Mouse (Mus musculus): ENCODE measurements at regions not wholly inside any gene's neighbourhood (a gene's known extent, or its start where the extent isn't known, plus 50 kb on each side); places are given as distances from the start of the nearest gene placed in this dataset.

DNA sequence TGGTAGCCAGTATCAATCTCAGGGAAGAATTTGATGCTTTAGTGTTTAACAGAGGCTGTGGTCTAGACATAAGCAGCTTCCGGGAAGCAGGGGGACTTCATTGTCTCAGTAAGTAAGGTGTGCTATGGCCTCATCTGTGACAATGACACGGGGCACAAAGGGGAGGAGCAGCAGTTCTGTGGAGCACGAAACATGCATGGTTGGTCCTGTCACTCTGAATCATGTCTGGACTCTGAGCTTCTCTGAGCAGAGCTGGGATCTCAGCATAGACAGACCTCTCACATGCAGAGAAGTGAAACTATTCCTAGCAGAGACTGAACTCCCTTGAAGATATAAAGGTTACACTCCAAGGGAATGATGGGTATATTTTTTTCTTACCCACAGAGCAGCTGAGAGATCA, 136.2 kb upstream of the C9orf72 start:
- H3K27ac ChIP-seq (ENCODE audit: insufficient read depth, low read depth, low read length) = no peak overlapping the region
- no peaks in the 10 kb centered on the region for H3K4me1 ChIP-seq (ENCODE audit: control insufficient read depth, insufficient read depth, insufficient read length, low read length)
- no peaks in the 10 kb centered on the region for H3K36me3 ChIP-seq (ENCODE audit: control insufficient read depth, insufficient read depth, low read length)
- no peak overlapping the region for H3K4me3 ChIP-seq (ENCODE audit: low read depth, low read length)
- WGBS = 79% methylated on average over 3 of the region's 3 CpGs
- no peaks in the 10 kb centered on the region for H3K27me3 ChIP-seq (ENCODE audit: control insufficient read depth, insufficient read depth, low read length)
- no peak for TF ChIP-seq POLR2A (IDR thresholded peaks at IDR 0.05; ENCODE audit: low read depth, low read length)
- no peak for TF ChIP-seq CTCF (IDR thresholded peaks at IDR 0.05; ENCODE audit: extremely low read depth, insufficient read length, insufficient replicate concordance, low read depth, low read length)

DNA sequence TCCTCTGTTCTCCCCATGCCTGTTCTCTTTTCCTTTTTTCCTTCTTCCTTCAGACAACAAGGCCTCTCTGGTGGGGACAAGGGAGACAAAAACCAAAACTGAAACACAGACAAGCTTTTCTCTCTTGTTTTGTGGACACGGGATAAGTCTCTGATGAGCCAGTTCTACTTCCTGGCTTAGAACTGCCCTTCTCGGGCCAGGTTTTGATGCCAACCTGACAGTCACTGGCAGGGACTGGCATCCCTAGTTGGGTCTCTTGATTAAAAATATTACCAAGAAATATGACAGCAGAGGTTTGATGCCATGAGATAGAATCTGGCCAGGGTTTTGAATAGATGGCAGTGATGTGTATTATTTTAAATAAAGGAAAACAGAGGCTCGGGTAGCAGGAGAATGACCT, 133.4 kb upstream of the C9orf72 start:
- WGBS = 82% methylated on average over 3 of the region's 3 CpGs
- TF ChIP-seq POLR2A (IDR thresholded peaks at IDR 0.05; ENCODE audit: low read depth, low read length) = no peak
- no peak for TF ChIP-seq CTCF (IDR thresholded peaks at IDR 0.05; ENCODE audit: extremely low read depth, insufficient read length, insufficient replicate concordance, low read depth, low read length)
- no peaks in the 10 kb centered on the region for H3K4me1 ChIP-seq (ENCODE audit: control insufficient read depth, insufficient read depth, insufficient read length, low read length)

DNA sequence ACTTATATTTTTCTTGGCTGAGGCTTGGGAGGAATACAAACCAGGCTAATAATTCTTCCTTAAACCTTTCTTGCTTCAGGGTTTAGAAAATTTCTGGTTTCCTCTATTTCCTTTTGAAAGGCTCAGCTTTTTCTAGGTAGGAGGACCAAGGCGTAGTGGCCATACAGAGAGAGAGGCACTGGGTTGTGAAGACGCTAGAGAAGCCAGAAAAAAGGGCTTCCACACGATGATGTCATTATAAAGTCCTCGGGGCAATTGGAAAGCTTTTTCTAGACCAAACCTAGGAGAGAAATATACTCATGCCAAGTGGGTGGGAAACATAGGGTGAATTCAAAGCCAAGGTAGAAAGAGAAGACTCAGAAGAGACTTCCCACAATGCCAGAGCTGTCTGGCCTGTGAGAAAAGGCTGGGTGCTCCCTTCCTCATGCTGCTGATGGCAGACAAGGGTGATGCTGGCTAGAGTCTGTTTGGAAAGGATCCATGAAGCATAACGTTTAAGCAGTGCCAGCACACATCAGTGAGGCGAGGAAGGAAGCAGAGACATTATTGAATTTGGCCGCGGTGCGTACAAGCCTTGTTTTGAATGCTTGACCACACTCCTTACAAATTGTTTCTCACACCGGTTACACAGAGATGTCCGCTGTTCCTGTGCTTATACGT, 131.1 kb upstream of the C9orf72 start:
- no peaks in the 10 kb centered on the region for H3K4me1 ChIP-seq (ENCODE audit: control insufficient read depth, insufficient read depth, insufficient read length, low read length)

More for the DNA sequence above, 133.4 kb upstream of the C9orf72 start:
- Histone ChIP-seq H3K27ac (ENCODE audit: insufficient read depth, low read depth, low read length) (no peak overlapping the region), H3K36me3 (ENCODE audit: control insufficient read depth, insufficient read depth, low read length) (no peaks in the 10 kb centered on the region), H3K4me3 (ENCODE audit: low read depth, low read length) (no peak overlapping the region), H3K27me3 (ENCODE audit: control insufficient read depth, insufficient read depth, low read length) (no peaks in the 10 kb centered on the region)

DNA sequence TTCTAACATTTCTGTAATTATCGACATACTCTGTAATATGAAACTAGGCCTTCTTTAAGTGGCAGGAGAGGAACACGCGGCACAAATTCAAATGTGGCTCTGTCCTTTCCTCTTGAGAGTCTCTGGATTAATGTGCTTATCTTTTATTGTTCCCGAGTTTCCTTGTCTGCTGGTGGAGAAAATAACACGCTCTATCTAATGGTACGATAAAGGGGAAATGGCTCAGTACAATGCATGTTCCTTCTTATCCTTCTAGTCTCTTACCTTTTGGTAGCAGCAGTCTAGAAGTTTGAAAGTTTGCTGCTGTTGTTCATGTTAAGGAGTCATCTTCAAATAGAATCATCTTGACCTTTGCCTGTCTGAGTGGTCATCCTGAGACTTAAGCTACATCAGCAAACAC, 130.1 kb upstream of the C9orf72 start:
- no peaks in the 10 kb centered on the region for H3K27me3 ChIP-seq (ENCODE audit: control insufficient read depth, insufficient read depth, low read length)
- 53% methylated on average over 6 of the region's 6 CpGs for whole genome bisulfite sequencing
- H3K36me3 ChIP-seq (ENCODE audit: control insufficient read depth, insufficient read depth, low read length) = no peaks in the 10 kb centered on the region
- H3K4me3 ChIP-seq (ENCODE audit: low read depth, low read length) = no peak overlapping the region
- H3K27ac ChIP-seq (ENCODE audit: insufficient read depth, low read depth, low read length) = no peak overlapping the region
- no peaks in the 10 kb centered on the region for H3K4me1 ChIP-seq (ENCODE audit: control insufficient read depth, insufficient read depth, insufficient read length, low read length)
- TF ChIP-seq CTCF (IDR thresholded peaks at IDR 0.05; ENCODE audit: extremely low read depth, insufficient read length, insufficient replicate concordance, low read depth, low read length) (no peak), POLR2A (IDR thresholded peaks at IDR 0.05; ENCODE audit: low read depth, low read length) (no peak)

More for the DNA sequence above, 131.1 kb upstream of the C9orf72 start:
- Histone ChIP-seq H3K27me3 (ENCODE audit: control insufficient read depth, insufficient read depth, low read length) (no peaks in the 10 kb centered on the region), H3K27ac (ENCODE audit: insufficient read depth, low read depth, low read length) (no peak overlapping the region), H3K36me3 (ENCODE audit: control insufficient read depth, insufficient read depth, low read length) (no peaks in the 10 kb centered on the region), H3K4me3 (ENCODE audit: low read depth, low read length) (no peak overlapping the region)
- 88% methylated on average over 12 of the region's 12 CpGs for WGBS
- TF ChIP-seq CTCF (IDR thresholded peaks at IDR 0.05; ENCODE audit: extremely low read depth, insufficient read length, insufficient replicate concordance, low read depth, low read length) = no peak
- no peak for TF ChIP-seq POLR2A (IDR thresholded peaks at IDR 0.05; ENCODE audit: low read depth, low read length)

DNA sequence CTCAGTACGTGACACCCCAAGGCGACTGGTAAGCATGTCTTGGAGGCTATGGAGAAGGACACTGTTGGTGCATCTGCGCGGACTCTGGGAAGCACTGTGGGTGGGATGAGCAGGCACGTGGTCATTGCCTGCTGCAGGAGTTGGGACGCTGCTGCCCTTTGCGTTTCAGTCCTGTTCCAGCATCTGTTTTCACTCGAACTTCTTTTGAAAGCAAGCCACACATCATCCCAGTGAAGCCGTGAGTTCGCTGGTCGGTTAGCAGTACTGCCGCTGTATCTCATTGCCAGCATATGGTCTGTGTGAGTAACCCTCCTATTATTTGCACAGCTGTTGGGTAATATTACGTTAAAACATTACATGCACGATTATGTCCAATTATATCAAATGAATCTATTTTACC, 128.1 kb upstream of the C9orf72 start:
- WGBS = 45% methylated on average over 14 of the region's 14 CpGs
- no peaks in the 10 kb centered on the region for H3K4me1 ChIP-seq (ENCODE audit: control insufficient read depth, insufficient read depth, insufficient read length, low read length)
- H3K27me3 ChIP-seq (ENCODE audit: control insufficient read depth, insufficient read depth, low read length) = no peaks in the 10 kb centered on the region
- TF ChIP-seq POLR2A (IDR thresholded peaks at IDR 0.05; ENCODE audit: low read depth, low read length) = no peak
- no peak for TF ChIP-seq CTCF (IDR thresholded peaks at IDR 0.05; ENCODE audit: extremely low read depth, insufficient read length, insufficient replicate concordance, low read depth, low read length)
- H3K4me3 ChIP-seq (ENCODE audit: low read depth, low read length) = no peak overlapping the region
- no peak overlapping the region for H3K27ac ChIP-seq (ENCODE audit: insufficient read depth, low read depth, low read length)
- no peaks in the 10 kb centered on the region for H3K36me3 ChIP-seq (ENCODE audit: control insufficient read depth, insufficient read depth, low read length)

DNA sequence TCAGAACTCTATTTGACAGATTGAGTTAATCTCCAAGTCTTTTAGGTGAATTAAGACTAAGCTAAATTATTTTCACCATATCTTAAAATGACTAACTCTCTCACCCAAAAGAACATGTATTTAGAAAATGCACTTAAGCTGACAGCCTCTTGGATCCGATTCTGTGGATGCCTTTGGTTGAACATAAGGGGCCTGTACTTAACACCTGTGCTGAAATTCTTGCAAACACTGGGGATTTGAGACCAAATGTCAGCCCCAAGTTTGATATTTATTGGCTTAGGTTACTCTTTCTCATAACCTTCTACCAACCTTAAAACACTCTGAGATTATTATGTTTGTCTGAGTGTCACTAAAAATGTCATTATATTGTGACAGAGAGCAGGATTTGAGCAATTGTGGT, 126.6 kb upstream of the C9orf72 start:
- Histone ChIP-seq H3K4me3 (ENCODE audit: low read depth, low read length) (no peak overlapping the region), H3K27me3 (ENCODE audit: control insufficient read depth, insufficient read depth, low read length) (no peaks in the 10 kb centered on the region), H3K27ac (ENCODE audit: insufficient read depth, low read depth, low read length) (no peak overlapping the region), H3K4me1 (ENCODE audit: control insufficient read depth, insufficient read depth, insufficient read length, low read length) (peaks cover 3% of the 10 kb centered on the region; the same call in 1 of the 2 replicates), H3K36me3 (ENCODE audit: control insufficient read depth, insufficient read depth, low read length) (no peaks in the 10 kb centered on the region)
- TF ChIP-seq POLR2A (IDR thresholded peaks at IDR 0.05; ENCODE audit: low read depth, low read length) (no peak), CTCF (IDR thresholded peaks at IDR 0.05; ENCODE audit: extremely low read depth, insufficient read length, insufficient replicate concordance, low read depth, low read length) (no peak)
- 71% methylated on average over 1 of the region's 1 CpGs for WGBS

DNA sequence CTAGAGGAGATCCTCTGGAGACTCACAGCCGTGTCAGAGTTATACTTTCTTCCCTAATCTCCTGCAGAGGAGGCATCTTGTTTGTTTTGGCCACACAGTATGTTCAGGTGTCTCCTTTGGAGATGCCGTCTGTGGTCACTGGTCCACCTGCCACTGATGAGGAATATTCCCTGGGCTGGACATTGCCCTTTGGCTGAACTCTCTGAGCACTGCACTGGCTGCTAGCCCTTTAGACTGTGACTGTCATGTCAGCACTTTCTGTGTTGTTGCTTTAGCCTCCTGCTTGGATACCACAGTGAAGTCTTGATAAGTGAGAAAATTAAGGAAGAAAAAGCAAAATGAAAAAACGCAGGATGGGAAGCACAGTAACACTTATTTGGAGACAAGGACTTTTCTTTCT, 124.5 kb upstream of the C9orf72 start:
- 41% methylated on average over 3 of the region's 3 CpGs for WGBS
- H3K27ac ChIP-seq (ENCODE audit: insufficient read depth, low read depth, low read length) = no peak overlapping the region

More for the DNA sequence above, 124.5 kb upstream of the C9orf72 start:
- TF ChIP-seq POLR2A (IDR thresholded peaks at IDR 0.05; ENCODE audit: low read depth, low read length) (no peak), CTCF (IDR thresholded peaks at IDR 0.05; ENCODE audit: extremely low read depth, insufficient read length, insufficient replicate concordance, low read depth, low read length) (no peak)
- H3K4me3 ChIP-seq (ENCODE audit: low read depth, low read length) = no peak overlapping the region
- peaks cover 4% of the 10 kb centered on the region; the same call in 1 of the 2 replicates for H3K4me1 ChIP-seq (ENCODE audit: control insufficient read depth, insufficient read depth, insufficient read length, low read length)
- H3K27me3 ChIP-seq (ENCODE audit: control insufficient read depth, insufficient read depth, low read length) = no peaks in the 10 kb centered on the region
- H3K36me3 ChIP-seq (ENCODE audit: control insufficient read depth, insufficient read depth, low read length) = no peaks in the 10 kb centered on the region

Data from small intestine, adult 2 months (tissue).